Mouse (Mus musculus): Measurements from ENCODE around the gene Gm20388.

DNA sequence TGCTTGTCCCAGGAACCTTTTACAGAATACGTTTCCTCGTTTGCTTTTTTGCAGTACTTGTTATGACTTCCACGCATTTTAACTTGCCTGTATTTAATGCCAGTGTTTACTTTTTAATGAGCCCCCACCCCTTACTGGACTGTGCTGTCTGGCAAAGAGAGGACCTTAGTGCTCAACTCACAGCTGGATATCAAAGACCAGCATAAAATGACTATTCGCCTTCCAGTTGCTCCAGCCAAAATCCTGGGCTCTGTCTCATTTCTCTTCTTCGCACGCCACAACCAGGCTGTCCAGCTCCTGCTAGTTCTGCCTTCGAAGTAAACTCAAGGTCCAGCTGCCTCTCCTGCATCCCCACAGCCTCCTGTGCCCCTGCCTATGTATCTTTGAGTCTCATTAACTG is 932.4 kb downstream of the Gm20388 start:
- TF ChIP-seq CTCF (IDR thresholded peaks at IDR 0.05; ENCODE audit: low read depth, low read length) (no peak), TAL1 (conservative IDR thresholded peaks at IDR 0.05; ENCODE audit: low read depth, low read length) (no peak)

Data from G1E (cell line).